Mouse (Mus musculus) neutrophil, adult 5-6 weeks (primary cell): ENCODE measurements around the gene Cep41. TPM values are rescaled to one million over a fixed set of nuclear protein-coding genes. Genes with fewer than 3 reads are reported as not detected.

ENCODE experiments used
- ATAC-seq: fragments of 151-379, 151-347 bp; 2 replicates; pipeline ENCODE4 v1.8.0; 2017; ENCODE audit warnings: mild to moderate bottlenecking, moderate TSS enrichment; ENCODE audit not compliant: insufficient number of reproducible peaks, poor library complexity, low FRiP score, severe bottlenecking; ENCODE audit errors: extremely low read depth
- total RNA-seq: library from RNA; stranded (forward); fragments of 200-1000 nt; gene quantifications from 2 replicates; pipeline ENCODE4 v1.2.3, GENCODE M21; 2017

Gene Cep41
- total RNA-seq, 1 experiment from 2014 or later = 6.5 TPM

GRCm38 (mm10) chr6:30713455-30713854 is 19.9 kb upstream of the Cep41 start:
- no peak for ATAC-seq

GRCm38 (mm10) chr6:30712484-30712883 is 18.9 kb upstream of the Cep41 start:
- ATAC-seq = no peak

GRCm38 (mm10) chr6:30711365-30711763 is 17.8 kb upstream of the Cep41 start:
- ATAC-seq = no peak

GRCm38 (mm10) chr6:30710371-30711364 is 17.1 kb upstream of the Cep41 start:
- ATAC-seq = no peak

GRCm38 (mm10) chr6:30709115-30709514 is 15.6 kb upstream of the Cep41 start:
- ATAC-seq = no peak

- ATAC-seq = no peak
Observed at GRCm38 (mm10) chr6:30703977-30704602, 10.5 kb upstream of the Cep41 start.

- no peak for ATAC-seq
Observed at GRCm38 (mm10) chr6:30703476-30703875, 9.9 kb upstream of the Cep41 start.

GRCm38 (mm10) chr6:30702881-30703280 is 9.3 kb upstream of the Cep41 start:
- ATAC-seq = no peak

GRCm38 (mm10) chr6:30700182-30700581 is 6.6 kb upstream of the Cep41 start:
- no peak for ATAC-seq

- no peak for ATAC-seq
Observed at GRCm38 (mm10) chr6:30698036-30698435, 4.5 kb upstream of the Cep41 start.

- ATAC-seq = no peak
Observed at GRCm38 (mm10) chr6:30697464-30697863, 3.9 kb upstream of the Cep41 start.

GRCm38 (mm10) chr6:30695124-30695523 is 1.6 kb upstream of the Cep41 start:
- ATAC-seq = no peak

- ATAC-seq = no peak
Observed at GRCm38 (mm10) chr6:30694209-30694608, 660 bp upstream of the Cep41 start.

GRCm38 (mm10) chr6:30692826-30693225 is 723 bp downstream of the Cep41 start:
- no peak for ATAC-seq

GRCm38 (mm10) chr6:30687198-30687597 is 6.4 kb downstream of the Cep41 start:
- ATAC-seq = no peak

GRCm38 (mm10) chr6:30684570-30684969 is 9.0 kb downstream of the Cep41 start:
- ATAC-seq = no peak

GRCm38 (mm10) chr6:30681935-30682900 is 11.3 kb downstream of the Cep41 start:
- ATAC-seq = no peak

- no peak for ATAC-seq
Observed at GRCm38 (mm10) chr6:30680442-30680841, 13.1 kb downstream of the Cep41 start.

GRCm38 (mm10) chr6:30679567-30679966 is 14.0 kb downstream of the Cep41 start:
- no peak for ATAC-seq
